Mouse (Mus musculus) c-Kit-negative CD71-positive TER-119-positive erythroid progenitor cells, embryonic 14.5 days (primary cell): ENCODE measurements around the gene Ptpn6.

Source experiments
- DNase-seq: peaks from one replicate; pipeline ENCODE4 v3.0.0-alpha.2; 2013; ENCODE audit warnings: low read depth, low spot score

Gene Ptpn6

GRCm38 (mm10) chr6:124738511-124739023 is at the start of gene Ptpn6:
Ptpn6 (minus strand) TSS chr6:124738714.
- DNase-seq = no peak

- no peak for DNase-seq
Observed at GRCm38 (mm10) chr6:124787722-124788121, 49.2 kb upstream of the Ptpn6 start.

- no peak for DNase-seq
Observed at GRCm38 (mm10) chr6:124786756-124787420, 48.4 kb upstream of the Ptpn6 start.

- DNase-seq = no peak
Observed at GRCm38 (mm10) chr6:124782436-124782835, 43.9 kb upstream of the Ptpn6 start.

GRCm38 (mm10) chr6:124780917-124781316 is 42.4 kb upstream of the Ptpn6 start:
- no peak for DNase-seq

- no peak for DNase-seq
Observed at GRCm38 (mm10) chr6:124779984-124780416, 41.5 kb upstream of the Ptpn6 start.

- no peak for DNase-seq
Observed at GRCm38 (mm10) chr6:124779222-124779983, 40.9 kb upstream of the Ptpn6 start, which contains the start of gene Lrrc23. Lrrc23 (minus strand) TSS chr6:124779727.

- no peak for DNase-seq
Observed at GRCm38 (mm10) chr6:124770511-124770910, 32.0 kb upstream of the Ptpn6 start.

GRCm38 (mm10) chr6:124770013-124770412 is 31.5 kb upstream of the Ptpn6 start:
- no peak for DNase-seq

- DNase-seq = no peak
Observed at GRCm38 (mm10) chr6:124769101-124769765, 30.7 kb upstream of the Ptpn6 start, which contains the start of gene Eno2. Eno2 (minus strand) TSS chr6:124769673.

- no peak for DNase-seq
Observed at GRCm38 (mm10) chr6:124768704-124769044, 30.2 kb upstream of the Ptpn6 start.

- no peak for DNase-seq
Observed at GRCm38 (mm10) chr6:124767920-124768703, 29.6 kb upstream of the Ptpn6 start.

- no peak for DNase-seq
Observed at GRCm38 (mm10) chr6:124767536-124767919, 29.0 kb upstream of the Ptpn6 start.

- no peak for DNase-seq
Observed at GRCm38 (mm10) chr6:124765951-124766350, 27.4 kb upstream of the Ptpn6 start.

- peak; percentile 42 for DNase-seq
Observed at GRCm38 (mm10) chr6:124759259-124759658, 20.7 kb upstream of the Ptpn6 start.

GRCm38 (mm10) chr6:124758849-124759232 is 20.3 kb upstream of the Ptpn6 start:
- DNase-seq = no peak

GRCm38 (mm10) chr6:124757909-124758848 is 19.7 kb upstream of the Ptpn6 start:
- DNase-seq = no peak

- no peak for DNase-seq
Observed at GRCm38 (mm10) chr6:124757351-124757880, 18.9 kb upstream of the Ptpn6 start.

GRCm38 (mm10) chr6:124756652-124757350 is 18.3 kb upstream of the Ptpn6 start:
- no peak for DNase-seq
